Mouse (Mus musculus): ENCODE results near the gene Lbhd2. TPM values are rescaled to one million over a fixed set of nuclear protein-coding genes. Genes with fewer than 3 reads are reported as not detected.

Gene Lbhd2
- polyA plus RNA-seq, 1 experiment, result 0.72 TPM

DNA sequence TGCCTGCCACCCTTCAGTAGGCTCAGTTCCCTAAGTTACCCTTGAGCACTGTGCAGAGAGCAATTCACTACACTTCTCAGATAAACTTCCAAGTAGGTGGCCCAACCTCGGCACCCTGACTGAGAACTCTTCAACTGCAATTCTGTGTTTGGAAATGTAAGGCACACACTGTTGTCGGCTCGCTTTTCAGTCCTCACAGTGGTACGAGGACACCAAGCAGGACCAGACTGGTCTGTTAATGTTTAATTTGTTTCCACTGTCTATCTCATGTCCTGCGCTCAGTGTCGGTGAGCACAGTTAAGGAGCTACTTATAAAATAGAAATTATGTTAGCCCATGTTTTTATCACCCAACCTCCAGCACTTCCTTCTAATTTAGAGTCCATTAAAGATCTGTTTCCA lies 33.2 kb upstream of the Lbhd2 start:
- no peak overlapping the region for H3K4me3 ChIP-seq (ENCODE audit: control insufficient read depth, low read depth, low read length)
- H3K4me1 ChIP-seq (ENCODE audit: control insufficient read depth, insufficient read depth, low read length), result peaks cover 14% of the 10 kb centered on the region
- H3K36me3 ChIP-seq (ENCODE audit: control insufficient read depth, insufficient read depth, low read length), result no peaks in the 10 kb centered on the region
- no peak overlapping the region for H3K27ac ChIP-seq (ENCODE audit: control insufficient read depth, insufficient read depth, low read depth, low read length)
- no peak for TF ChIP-seq POLR2A (IDR thresholded peaks at IDR 0.05; ENCODE audit: control insufficient read depth, low read depth, low read length)
- TF ChIP-seq CTCF (IDR thresholded peaks at IDR 0.05; ENCODE audit: control insufficient read depth, insufficient read depth, insufficient replicate concordance, low read depth, low read length), result no peak
- H3K27me3 ChIP-seq (ENCODE audit: control insufficient read depth, insufficient read depth, low read length), result no peaks in the 10 kb centered on the region

DNA sequence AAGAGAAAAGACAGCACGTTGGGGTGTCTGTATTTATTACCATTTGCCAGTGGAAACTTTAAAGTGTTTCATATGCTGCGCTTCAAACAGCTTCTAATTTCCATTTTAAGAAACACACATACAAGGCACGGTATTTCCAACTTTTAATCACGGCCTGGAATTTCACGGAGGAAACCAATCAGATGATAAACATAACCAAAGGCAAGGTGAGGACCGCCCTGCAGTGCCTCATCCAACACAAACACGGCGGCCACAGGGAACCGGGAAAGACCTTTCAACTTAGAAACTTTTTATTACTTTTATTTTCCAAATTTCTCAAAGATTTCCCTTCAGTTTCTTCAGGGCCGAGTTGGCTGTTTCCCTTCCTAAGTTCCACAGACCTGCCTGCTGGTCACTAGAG lies 31.9 kb upstream of the Lbhd2 start:
- Histone ChIP-seq H3K36me3 (ENCODE audit: control insufficient read depth, insufficient read depth, low read length) (no peaks in the 10 kb centered on the region), H3K27me3 (ENCODE audit: control insufficient read depth, insufficient read depth, low read length) (no peaks in the 10 kb centered on the region), H3K27ac (ENCODE audit: control insufficient read depth, insufficient read depth, low read depth, low read length) (no peak overlapping the region), H3K4me1 (ENCODE audit: control insufficient read depth, insufficient read depth, low read length) (peaks cover 15% of the 10 kb centered on the region), H3K4me3 (ENCODE audit: control insufficient read depth, low read depth, low read length) (no peak overlapping the region)
- TF ChIP-seq POLR2A (IDR thresholded peaks at IDR 0.05; ENCODE audit: control insufficient read depth, low read depth, low read length) (no peak), CTCF (IDR thresholded peaks at IDR 0.05; ENCODE audit: control insufficient read depth, insufficient read depth, insufficient replicate concordance, low read depth, low read length) (no peak)

DNA sequence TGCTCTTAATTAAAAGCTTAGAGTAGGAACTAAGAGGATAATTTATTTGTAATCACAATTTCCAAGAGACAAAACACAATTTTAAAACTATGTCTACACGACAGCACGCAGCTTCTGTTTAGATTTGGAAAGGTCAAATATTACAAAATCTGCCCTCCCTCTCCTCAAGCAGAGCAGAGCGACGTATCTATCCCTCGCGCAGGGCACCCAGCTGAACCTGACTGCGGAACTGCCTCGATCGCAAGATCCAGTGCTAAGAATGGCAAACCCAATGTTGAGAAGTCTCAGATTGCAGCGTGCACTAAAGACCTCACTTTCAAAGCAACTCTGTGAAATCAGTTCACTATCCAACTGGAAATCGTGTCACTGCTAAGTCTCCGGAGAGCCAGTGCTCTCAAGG lies 31.1 kb upstream of the Lbhd2 start:
- H3K4me1 ChIP-seq (ENCODE audit: control insufficient read depth, insufficient read depth, low read length), result peaks cover 15% of the 10 kb centered on the region
- peak overlapping the region; percentile 41 for H3K4me3 ChIP-seq (ENCODE audit: control insufficient read depth, low read depth, low read length)
- H3K27ac ChIP-seq (ENCODE audit: control insufficient read depth, insufficient read depth, low read depth, low read length), result peak overlapping the region; percentile 46; the same call in 1 of the 2 replicates
- H3K27me3 ChIP-seq (ENCODE audit: control insufficient read depth, insufficient read depth, low read length), result no peaks in the 10 kb centered on the region
- H3K36me3 ChIP-seq (ENCODE audit: control insufficient read depth, insufficient read depth, low read length), result no peaks in the 10 kb centered on the region
- TF ChIP-seq CTCF (IDR thresholded peaks at IDR 0.05; ENCODE audit: control insufficient read depth, insufficient read depth, insufficient replicate concordance, low read depth, low read length) (no peak), POLR2A (IDR thresholded peaks at IDR 0.05; ENCODE audit: control insufficient read depth, low read depth, low read length) (no peak)

DNA sequence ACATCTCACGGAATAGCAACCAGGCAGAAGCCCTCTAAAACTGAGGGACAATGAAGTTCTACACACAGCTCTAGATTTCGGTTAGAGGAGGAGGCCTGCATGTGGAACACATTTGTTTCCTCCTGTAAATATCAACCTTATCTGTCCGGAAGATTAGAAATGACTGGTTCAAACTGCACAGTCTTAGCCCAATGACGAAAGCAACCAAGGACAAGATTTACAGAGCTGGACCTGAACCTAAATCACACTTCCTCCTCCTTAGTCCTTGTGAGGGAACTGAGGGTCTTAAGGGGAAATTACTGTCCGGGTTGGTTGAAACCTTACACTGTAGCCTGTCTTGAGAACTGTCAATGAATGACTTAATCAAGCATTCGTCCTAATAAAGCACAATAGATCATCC lies 30.6 kb upstream of the Lbhd2 start:
- H3K36me3 ChIP-seq (ENCODE audit: control insufficient read depth, insufficient read depth, low read length), result no peaks in the 10 kb centered on the region
- H3K27me3 ChIP-seq (ENCODE audit: control insufficient read depth, insufficient read depth, low read length), result no peaks in the 10 kb centered on the region
- TF ChIP-seq POLR2A (IDR thresholded peaks at IDR 0.05; ENCODE audit: control insufficient read depth, low read depth, low read length) (no peak), CTCF (IDR thresholded peaks at IDR 0.05; ENCODE audit: control insufficient read depth, insufficient read depth, insufficient replicate concordance, low read depth, low read length) (no peak)
- peak overlapping the region; percentile 46; the same call in 1 of the 2 replicates for H3K27ac ChIP-seq (ENCODE audit: control insufficient read depth, insufficient read depth, low read depth, low read length)
- H3K4me1 ChIP-seq (ENCODE audit: control insufficient read depth, insufficient read depth, low read length), result peaks cover 15% of the 10 kb centered on the region
- peak overlapping the region; percentile 41 for H3K4me3 ChIP-seq (ENCODE audit: control insufficient read depth, low read depth, low read length)

DNA sequence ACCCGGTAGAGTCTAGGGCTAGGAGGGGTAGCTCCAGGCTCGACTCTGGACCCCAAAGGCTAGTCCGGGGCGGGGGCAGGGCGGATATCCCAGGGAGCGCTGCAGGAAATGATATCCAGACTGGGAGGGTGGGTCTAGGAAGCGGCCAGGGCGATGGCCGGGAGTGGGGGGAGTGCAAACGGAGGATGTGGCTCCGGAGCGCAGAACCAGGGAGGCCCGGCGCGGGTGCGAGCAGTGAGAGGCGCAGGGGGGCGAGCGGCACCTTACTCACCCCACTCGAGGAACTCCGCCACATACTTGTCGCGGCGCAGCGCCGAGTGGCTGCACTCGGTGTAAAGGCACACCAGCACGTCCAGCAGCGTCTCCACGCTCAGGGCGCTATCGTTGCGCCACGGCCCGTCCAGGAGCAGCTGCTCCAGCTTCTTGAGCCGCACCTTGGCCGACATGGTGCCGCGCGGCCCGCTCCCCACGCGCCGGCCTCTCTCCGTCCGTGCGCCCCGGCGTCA lies 29.7 kb upstream of the Lbhd2 start:
- Histone ChIP-seq H3K4me3 (ENCODE audit: control insufficient read depth, low read depth, low read length) (peak overlapping the region; percentile 97), H3K27ac (ENCODE audit: control insufficient read depth, insufficient read depth, low read depth, low read length) (peak overlapping the region; percentile 82), H3K36me3 (ENCODE audit: control insufficient read depth, insufficient read depth, low read length) (no peaks in the 10 kb centered on the region), H3K4me1 (ENCODE audit: control insufficient read depth, insufficient read depth, low read length) (peaks cover 15% of the 10 kb centered on the region), H3K27me3 (ENCODE audit: control insufficient read depth, insufficient read depth, low read length) (no peaks in the 10 kb centered on the region)
- TF ChIP-seq POLR2A (IDR thresholded peaks at IDR 0.05; ENCODE audit: control insufficient read depth, low read depth, low read length), result no peak; the same call in 1 of the 2 replicates
- TF ChIP-seq CTCF (IDR thresholded peaks at IDR 0.05; ENCODE audit: control insufficient read depth, insufficient read depth, insufficient replicate concordance, low read depth, low read length), result no peak

DNA sequence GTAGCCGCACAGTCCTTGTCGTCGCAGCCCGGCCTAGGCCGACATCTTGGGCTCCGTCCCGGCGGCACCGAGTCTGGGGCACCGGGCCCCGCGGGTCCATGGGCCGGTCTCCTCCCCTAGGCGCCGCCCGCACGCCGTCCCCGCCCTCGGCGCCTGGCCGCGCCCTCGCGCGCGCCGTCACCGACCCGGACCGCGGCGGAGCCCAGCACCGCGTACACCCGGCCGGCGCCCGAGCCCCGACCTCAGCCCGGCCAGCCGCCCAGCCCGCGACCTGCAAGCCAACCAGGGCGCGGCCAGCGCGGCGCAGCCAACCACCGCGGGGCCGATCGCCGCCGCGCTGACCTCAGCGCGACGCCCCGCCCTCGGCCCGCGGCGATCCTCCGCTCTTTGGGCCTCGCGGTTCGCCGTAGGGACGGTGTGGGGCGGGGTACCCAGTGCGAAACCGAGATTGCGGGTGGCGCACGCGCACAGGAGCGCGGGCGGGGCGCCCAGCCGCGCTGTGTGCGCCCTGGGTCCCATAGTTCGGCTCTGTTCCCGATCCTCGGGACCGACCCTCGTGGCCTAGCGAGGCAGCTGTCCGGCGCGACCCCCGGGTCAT lies 29.1 kb upstream of the Lbhd2 start, which contains the start of gene Cdc42bpb:
Gene Cdc42bpb, minus strand, starts transcription at position 343 of the 598 bp plus-strand sequence.
- peak within 1 kb of the TSS; percentile 96 for H3K27ac ChIP-seq (ENCODE audit: control insufficient read depth, insufficient read depth, low read depth, low read length)
- no peaks in the 10 kb centered on the region for H3K27me3 ChIP-seq (ENCODE audit: control insufficient read depth, insufficient read depth, low read length)
- H3K36me3 ChIP-seq (ENCODE audit: control insufficient read depth, insufficient read depth, low read length), result no peaks in the 10 kb centered on the region
- no peak for TF ChIP-seq CTCF (IDR thresholded peaks at IDR 0.05; ENCODE audit: control insufficient read depth, insufficient read depth, insufficient replicate concordance, low read depth, low read length)
- TF ChIP-seq POLR2A (IDR thresholded peaks at IDR 0.05; ENCODE audit: control insufficient read depth, low read depth, low read length), result peak; percentile 67
- H3K4me1 ChIP-seq (ENCODE audit: control insufficient read depth, insufficient read depth, low read length), result peaks cover 15% of the 10 kb centered on the region
- peak within 1 kb of the TSS; percentile 97 for H3K4me3 ChIP-seq (ENCODE audit: control insufficient read depth, low read depth, low read length)

GRCm38 (mm10) chr12:111377986-111378490 lies 28.6 kb upstream of the Lbhd2 start:
- no peak for TF ChIP-seq POLR2A (IDR thresholded peaks at IDR 0.05; ENCODE audit: control insufficient read depth, low read depth, low read length)
- no peak for TF ChIP-seq CTCF (IDR thresholded peaks at IDR 0.05; ENCODE audit: control insufficient read depth, insufficient read depth, insufficient replicate concordance, low read depth, low read length)
- H3K4me3 ChIP-seq (ENCODE audit: control insufficient read depth, low read depth, low read length), result peak overlapping the region; percentile 97
- peak overlapping the region; percentile 96 for H3K27ac ChIP-seq (ENCODE audit: control insufficient read depth, insufficient read depth, low read depth, low read length)
- H3K27me3 ChIP-seq (ENCODE audit: control insufficient read depth, insufficient read depth, low read length), result no peaks in the 10 kb centered on the region
- peaks cover 15% of the 10 kb centered on the region for H3K4me1 ChIP-seq (ENCODE audit: control insufficient read depth, insufficient read depth, low read length)
- H3K36me3 ChIP-seq (ENCODE audit: control insufficient read depth, insufficient read depth, low read length), result no peaks in the 10 kb centered on the region
